Mouse (Mus musculus): ENCODE measurements around the gene Gm10959. TPM values are rescaled to one million over a fixed set of nuclear protein-coding genes. Genes with fewer than 3 reads are reported as not detected.
A peak's percentile ranks its signal among the peaks of the same experiment; 100 is the strongest.
"Not testable (repeated sequence)": the region's sequence is repeated elsewhere in the genome, so short reads cannot be mapped to it uniquely, and the experiment has no call there.

Gene Gm10959
- not detected in 2 replicates for polyA plus RNA-seq (2012; rRNA removed)

DNA sequence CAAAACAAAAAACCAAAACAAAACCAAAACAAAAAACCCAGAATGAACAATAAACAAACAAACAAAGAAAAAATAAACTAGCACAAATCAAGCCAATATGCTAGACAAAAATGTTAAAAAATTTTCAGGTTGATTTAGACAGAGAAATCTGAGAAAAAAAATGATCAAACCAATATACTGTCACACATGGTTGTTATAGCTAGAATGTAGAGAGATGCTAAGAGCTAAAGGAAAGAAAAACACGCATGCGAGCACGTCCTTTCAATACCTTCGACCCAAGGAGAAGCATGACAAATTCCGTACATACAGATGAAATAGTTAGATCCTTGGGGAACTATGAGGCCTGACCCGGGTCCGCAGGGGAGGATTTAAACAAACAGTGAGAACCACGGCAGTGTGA is at the start of gene Gm10959:
Gene Gm10959 (minus strand): TSS at position 101 of the 400 bp plus-strand sequence.
- H3K4me3 ChIP-seq (replicated peaks; ENCODE audit: extremely low read depth, low read depth, low read length) = no peak within 1 kb of the TSS
- no peak for DNase-seq
- TF ChIP-seq CTCF (IDR thresholded peaks at IDR 0.05; ENCODE audit: insufficient read depth, low read length) = no peak
- TF ChIP-seq POLR2A (IDR thresholded peaks at IDR 0.05; ENCODE audit: borderline replicate concordance, extremely low read depth, low read depth, low read length) = no peak
- no peaks in the 10 kb centered on the region for H3K4me1 ChIP-seq (ENCODE audit: control insufficient read depth, insufficient read depth, low read length)
- 85% methylated on average over 8 of the region's 8 CpGs for WGBS

DNA sequence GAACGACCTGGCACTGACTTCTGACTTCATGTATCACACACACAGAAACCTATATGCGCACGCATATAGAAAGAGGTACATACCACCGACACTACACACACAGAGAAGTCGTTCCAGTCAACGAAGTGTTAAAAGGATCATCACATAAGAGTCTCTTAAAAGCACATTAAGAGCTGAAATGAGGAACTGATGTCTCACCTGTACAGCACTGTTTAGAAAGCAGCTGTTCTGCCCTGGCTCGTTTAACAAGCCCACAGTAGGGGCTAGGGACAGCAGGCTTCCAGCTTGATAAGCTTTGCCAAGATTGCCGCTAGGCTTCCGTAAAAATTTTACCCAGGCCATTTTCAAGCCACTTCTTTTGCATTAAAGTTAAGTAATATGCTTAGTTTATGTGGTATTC is 49.2 kb upstream of the Gm10959 start:
- Histone ChIP-seq H3K4me3 (replicated peaks; ENCODE audit: extremely low read depth, low read depth, low read length) (no peak overlapping the region), H3K4me1 (ENCODE audit: control insufficient read depth, insufficient read depth, low read length) (no peaks in the 10 kb centered on the region)
- 88% methylated on average over 9 of the region's 9 CpGs for WGBS
- DNase-seq = no peak
- TF ChIP-seq POLR2A (IDR thresholded peaks at IDR 0.05; ENCODE audit: borderline replicate concordance, extremely low read depth, low read depth, low read length) (no peak), CTCF (IDR thresholded peaks at IDR 0.05; ENCODE audit: insufficient read depth, low read length) (no peak)

DNA sequence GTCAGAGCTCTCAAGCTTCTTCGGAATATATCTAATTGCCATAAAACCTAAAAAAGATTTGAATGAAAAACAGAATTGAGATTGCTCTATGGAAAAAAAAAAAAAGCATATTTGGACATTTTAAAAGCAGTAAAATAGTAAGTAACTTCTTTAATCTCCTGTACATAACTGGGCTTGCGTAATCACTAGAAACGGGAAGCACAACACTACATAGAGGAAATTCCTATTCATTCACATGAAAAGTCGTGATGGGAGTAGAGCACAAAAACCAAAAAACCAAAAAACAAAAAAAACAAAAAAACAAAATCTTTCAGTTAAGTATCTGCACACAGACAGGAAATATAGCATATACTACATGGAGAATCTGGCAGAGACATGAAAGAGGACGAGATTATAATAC is 45.1 kb upstream of the Gm10959 start:
- TF ChIP-seq POLR2A (IDR thresholded peaks at IDR 0.05; ENCODE audit: borderline replicate concordance, extremely low read depth, low read depth, low read length) (no peak), CTCF (IDR thresholded peaks at IDR 0.05; ENCODE audit: insufficient read depth, low read length) (no peak)
- no peak overlapping the region for H3K4me3 ChIP-seq (replicated peaks; ENCODE audit: extremely low read depth, low read depth, low read length)
- DNase-seq = no peak
- no peaks in the 10 kb centered on the region for H3K4me1 ChIP-seq (ENCODE audit: control insufficient read depth, insufficient read depth, low read length)
- 64% methylated on average over 5 of the region's 5 CpGs for WGBS

DNA sequence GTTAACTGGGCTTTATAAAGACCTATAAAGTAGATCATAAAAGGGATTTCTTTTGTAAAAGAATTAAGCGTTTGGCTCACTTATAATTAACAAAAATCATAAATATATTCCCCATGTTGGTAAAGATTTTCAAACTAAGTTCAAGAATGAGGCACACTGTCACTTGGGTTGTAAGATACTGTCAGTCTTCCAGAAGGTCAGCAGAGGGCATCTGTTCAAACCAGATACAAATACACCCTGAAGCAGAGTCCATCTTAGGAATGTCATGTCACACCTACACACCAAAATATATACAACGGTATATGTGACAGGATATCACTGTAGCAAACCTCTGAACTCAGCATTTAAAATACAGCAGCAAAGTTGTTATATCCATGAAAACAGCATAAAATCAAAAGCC is 31.0 kb upstream of the Gm10959 start:
- 72% methylated on average over 2 of the region's 2 CpGs for WGBS

DNA sequence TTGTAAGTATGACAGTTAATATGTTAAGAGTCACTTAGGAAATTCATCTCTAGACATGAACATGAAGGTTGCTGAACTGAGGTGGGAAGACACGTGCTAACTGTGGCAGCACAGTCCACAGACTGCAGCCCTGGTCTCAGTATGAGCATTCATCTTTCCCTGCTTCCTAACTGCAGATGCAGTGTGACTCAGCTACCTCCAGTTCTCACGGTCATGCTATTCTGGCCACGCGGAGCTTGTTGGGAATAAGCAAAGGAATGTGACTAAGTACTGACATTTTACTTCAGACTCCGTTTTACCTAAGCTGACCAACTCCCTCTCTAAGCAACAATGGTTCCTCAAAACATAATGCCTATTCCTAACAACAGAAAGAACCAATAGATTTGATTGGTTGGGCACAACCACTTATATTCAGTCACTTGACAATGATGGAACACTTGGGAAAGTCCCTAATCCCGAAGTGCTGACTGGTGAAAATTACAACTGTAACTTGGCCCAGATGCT is 24.3 kb upstream of the Gm10959 start:
- TF ChIP-seq CTCF (IDR thresholded peaks at IDR 0.05; ENCODE audit: insufficient read depth, low read length) = no peak
- TF ChIP-seq POLR2A (IDR thresholded peaks at IDR 0.05; ENCODE audit: borderline replicate concordance, extremely low read depth, low read depth, low read length) = no peak
- no peaks in the 10 kb centered on the region for H3K4me1 ChIP-seq (ENCODE audit: control insufficient read depth, insufficient read depth, low read length)
- H3K4me3 ChIP-seq (replicated peaks; ENCODE audit: extremely low read depth, low read depth, low read length) = no peak overlapping the region
- WGBS = 53% methylated on average over 6 of the region's 6 CpGs
- DNase-seq = no peak

More for the DNA sequence above, 31.0 kb upstream of the Gm10959 start:
- TF ChIP-seq POLR2A (IDR thresholded peaks at IDR 0.05; ENCODE audit: borderline replicate concordance, extremely low read depth, low read depth, low read length) = no peak
- no peak for TF ChIP-seq CTCF (IDR thresholded peaks at IDR 0.05; ENCODE audit: insufficient read depth, low read length)
- no peaks in the 10 kb centered on the region for H3K4me1 ChIP-seq (ENCODE audit: control insufficient read depth, insufficient read depth, low read length)
- H3K4me3 ChIP-seq (replicated peaks; ENCODE audit: extremely low read depth, low read depth, low read length) = no peak overlapping the region
- no peak for DNase-seq

DNA sequence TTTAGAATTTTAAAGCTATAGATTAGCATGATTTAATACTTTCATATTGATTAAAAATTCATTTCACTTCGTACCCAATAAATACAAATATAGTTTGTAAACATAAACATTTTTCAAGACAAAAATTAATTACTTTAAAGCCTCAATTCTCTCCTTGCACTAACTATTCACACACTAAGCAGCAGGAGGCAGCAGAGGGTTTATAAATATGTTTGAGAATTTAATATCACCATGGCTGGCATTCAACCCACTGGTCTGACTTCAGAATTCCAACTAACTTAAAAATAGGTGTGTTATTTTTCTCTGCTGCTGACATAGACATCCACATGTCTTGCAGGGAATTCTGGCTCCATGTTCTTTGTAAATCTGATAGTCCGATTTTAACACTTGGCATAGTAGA is 20.1 kb upstream of the Gm10959 start:
- WGBS = 62% methylated on average over 2 of the region's 2 CpGs
- Histone ChIP-seq H3K4me3 (replicated peaks; ENCODE audit: extremely low read depth, low read depth, low read length) (no peak overlapping the region), H3K4me1 (ENCODE audit: control insufficient read depth, insufficient read depth, low read length) (no peaks in the 10 kb centered on the region)
- no peak for DNase-seq
- TF ChIP-seq POLR2A (IDR thresholded peaks at IDR 0.05; ENCODE audit: borderline replicate concordance, extremely low read depth, low read depth, low read length) (no peak), CTCF (IDR thresholded peaks at IDR 0.05; ENCODE audit: insufficient read depth, low read length) (peak; percentile 26; the same call in 1 of the 2 replicates)

DNA sequence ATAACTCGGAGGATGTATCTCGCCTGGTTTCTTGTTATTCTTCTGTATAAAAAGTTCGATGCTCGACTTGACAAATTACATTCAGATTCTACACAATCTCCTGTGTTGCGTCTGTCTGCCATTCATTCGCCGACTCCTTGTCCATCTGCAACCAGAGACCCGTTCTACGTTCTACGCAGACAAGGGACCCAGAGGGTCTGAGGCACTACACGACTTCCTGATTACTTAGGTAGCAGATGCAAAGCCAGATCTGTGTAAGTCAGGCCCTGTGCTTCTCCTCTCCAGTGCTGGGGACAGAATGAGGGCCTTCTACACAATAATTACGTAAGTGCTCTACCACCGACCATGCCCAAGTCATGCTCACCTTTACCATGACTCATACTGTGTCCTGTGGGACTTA is 18.0 kb upstream of the Gm10959 start:
- H3K4me1 ChIP-seq (ENCODE audit: control insufficient read depth, insufficient read depth, low read length); H3K4me3 ChIP-seq (replicated peaks; ENCODE audit: extremely low read depth, low read depth, low read length); DNase-seq: not testable (repeated sequence)
- WGBS = 83% methylated on average over 13 of the region's 13 CpGs

DNA sequence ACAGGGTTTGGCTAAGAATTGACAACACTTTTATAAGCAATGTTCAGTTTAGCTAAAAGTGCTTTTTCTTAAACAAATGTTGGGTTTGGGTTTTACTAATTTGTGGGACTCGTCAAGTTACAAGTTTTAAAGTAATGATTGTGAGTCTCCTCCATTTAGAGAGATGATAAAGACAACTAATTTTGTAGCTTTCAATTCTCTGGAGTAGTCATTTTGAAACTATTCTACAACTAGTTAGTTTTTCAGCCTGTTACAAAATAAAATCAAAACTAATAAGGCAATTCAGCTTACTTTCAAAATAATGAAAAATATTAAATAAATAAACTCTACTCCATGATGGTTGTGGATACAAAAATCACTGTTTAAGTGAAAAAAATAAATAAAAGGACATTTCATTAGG is 13.3 kb upstream of the Gm10959 start:
- 93% methylated on average over 1 of the region's 1 CpGs for WGBS
- no peak for TF ChIP-seq CTCF (IDR thresholded peaks at IDR 0.05; ENCODE audit: insufficient read depth, low read length)
- no peak for TF ChIP-seq POLR2A (IDR thresholded peaks at IDR 0.05; ENCODE audit: borderline replicate concordance, extremely low read depth, low read depth, low read length)

DNA sequence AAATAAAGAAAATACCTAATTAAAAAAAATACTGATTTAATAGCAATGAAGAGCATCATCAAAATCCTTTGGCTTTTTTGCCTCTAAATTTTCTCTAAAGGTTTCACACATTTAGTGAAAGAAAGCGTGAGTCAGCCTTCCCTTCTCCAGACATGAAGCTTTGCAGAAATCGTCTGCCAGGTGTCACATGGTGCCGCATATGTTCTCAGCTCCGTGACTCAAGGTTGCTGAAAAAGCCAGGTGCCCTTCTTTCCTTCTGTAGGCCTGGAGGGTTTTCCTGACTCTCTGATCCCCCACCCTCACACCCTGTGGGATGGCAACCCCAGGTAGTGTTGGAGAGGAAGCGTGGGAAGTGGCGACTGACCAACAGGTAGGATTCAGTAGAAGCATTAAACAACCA is 10.6 kb upstream of the Gm10959 start:
- 93% methylated on average over 6 of the region's 6 CpGs for whole genome bisulfite sequencing
- no peak for DNase-seq
- TF ChIP-seq CTCF (IDR thresholded peaks at IDR 0.05; ENCODE audit: insufficient read depth, low read length) (no peak), POLR2A (IDR thresholded peaks at IDR 0.05; ENCODE audit: borderline replicate concordance, extremely low read depth, low read depth, low read length) (no peak)
- Histone ChIP-seq H3K4me3 (replicated peaks; ENCODE audit: extremely low read depth, low read depth, low read length) (no peak overlapping the region), H3K4me1 (ENCODE audit: control insufficient read depth, insufficient read depth, low read length) (no peaks in the 10 kb centered on the region; the same call in 1 of the 2 replicates)

More for the DNA sequence above, 13.3 kb upstream of the Gm10959 start:
- H3K4me1 ChIP-seq (ENCODE audit: control insufficient read depth, insufficient read depth, low read length) = no peaks in the 10 kb centered on the region
- no peak overlapping the region for H3K4me3 ChIP-seq (replicated peaks; ENCODE audit: extremely low read depth, low read depth, low read length)
- no peak for DNase-seq

DNA sequence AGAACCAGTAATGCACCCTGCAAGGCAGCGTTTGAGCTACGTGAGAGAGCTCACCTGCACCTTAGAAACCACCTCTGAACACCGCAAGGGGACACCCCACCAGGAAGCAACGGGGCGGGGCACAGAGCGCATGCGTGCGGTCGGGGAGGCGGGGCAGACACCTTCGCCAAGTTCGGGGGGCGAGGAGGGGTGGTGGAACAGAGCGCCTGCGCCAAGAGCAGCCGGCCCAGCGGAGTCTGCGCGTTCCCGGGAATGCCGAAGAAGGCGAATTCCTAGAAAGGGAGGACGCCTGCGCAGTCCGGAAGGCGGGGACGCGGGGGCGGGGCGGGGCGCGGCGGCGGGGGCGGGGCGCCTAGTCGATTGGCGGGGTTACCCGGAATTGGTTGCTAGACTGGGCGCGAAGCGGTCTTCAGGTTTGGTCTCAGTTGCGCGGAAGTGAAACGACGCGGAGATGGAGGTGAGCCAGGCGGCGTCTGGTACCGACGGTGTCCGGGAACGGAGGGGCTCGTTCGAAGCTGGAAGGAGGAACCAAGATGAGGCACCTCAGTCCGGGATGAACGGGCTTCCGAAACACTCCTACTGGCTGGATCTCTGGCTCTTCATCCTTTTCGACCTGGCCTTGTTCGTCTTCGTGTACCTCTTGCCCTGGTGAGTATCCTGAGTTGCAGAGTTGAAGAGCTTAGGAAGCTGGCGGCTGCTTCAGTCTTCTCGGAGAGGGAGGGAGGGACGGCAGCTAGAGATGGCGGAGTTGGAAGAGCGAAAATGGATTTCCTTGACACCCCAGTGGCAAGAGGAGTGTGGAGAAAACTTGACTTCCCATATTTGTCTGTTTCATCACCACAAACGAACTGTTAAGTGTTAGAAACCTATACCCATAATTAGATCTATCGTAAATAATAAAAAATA is 5.1 kb upstream of the Gm10959 start, which contains the start of gene 1810037I17Rik:
Gene 1810037I17Rik (plus strand): TSS at position 195 of the 906 bp plus-strand sequence.
- TF ChIP-seq POLR2A (IDR thresholded peaks at IDR 0.05; ENCODE audit: borderline replicate concordance, extremely low read depth, low read depth, low read length) = peak; percentile 91; the same call in 1 of the 2 replicates
- peak; percentile 17; the same call in 1 of the 2 replicates for TF ChIP-seq CTCF (IDR thresholded peaks at IDR 0.05; ENCODE audit: insufficient read depth, low read length)
- peak; percentile 97 for DNase-seq
- under 1% methylated on average over 68 of the region's 68 CpGs for WGBS

More for the DNA sequence above, 5.1 kb upstream of the Gm10959 start, which contains the start of gene 1810037I17Rik:
- Histone ChIP-seq H3K4me1 (ENCODE audit: control insufficient read depth, insufficient read depth, low read length) (no peaks in the 10 kb centered on the region; the same call in 1 of the 2 replicates), H3K4me3 (replicated peaks; ENCODE audit: extremely low read depth, low read depth, low read length) (peak within 1 kb of the TSS; percentile 90)

Data from lung, adult 2 months (tissue).